Mouse (Mus musculus): ENCODE data around the gene Kcnd2.

Kcnd2 gene

DNA sequence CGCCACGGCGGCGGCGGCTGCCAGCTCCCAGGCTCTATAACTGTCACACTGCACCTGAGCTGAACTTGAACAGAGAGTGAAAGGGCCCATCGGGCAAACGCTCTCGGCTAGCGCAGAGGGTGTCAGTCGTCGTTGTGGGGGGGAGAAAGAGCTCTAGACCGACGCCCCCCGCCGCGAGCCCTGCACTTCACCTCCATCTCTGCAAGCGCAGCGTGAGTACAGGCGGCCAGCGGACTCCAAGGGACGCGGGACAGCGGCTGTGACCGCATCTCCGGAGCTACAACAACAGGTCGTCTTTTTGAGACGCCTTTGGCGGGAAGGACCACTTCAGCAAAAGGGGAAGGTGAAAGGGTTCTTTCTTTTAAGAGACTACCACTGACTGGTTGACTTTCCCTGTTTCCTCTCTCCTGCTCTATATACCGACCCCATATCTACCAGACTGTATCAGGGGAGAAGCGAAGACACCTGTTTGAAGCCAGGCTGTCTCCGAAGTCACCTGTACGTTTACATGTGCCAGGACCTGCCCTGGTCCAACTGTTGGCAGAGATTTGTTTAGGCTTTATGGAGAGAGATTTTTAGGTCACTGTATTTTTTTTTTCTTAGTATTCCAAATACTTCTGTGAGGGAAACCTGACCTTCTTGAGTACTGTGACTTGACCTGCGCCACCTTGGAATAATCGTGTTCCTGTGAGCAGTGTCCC is at the start of gene Kcnd2:
Gene Kcnd2, plus strand, starts transcription at position 13 of the 701 bp plus-strand sequence.
- DNase-seq (ENCODE audit: low spot score): peak; percentile 50

DNA sequence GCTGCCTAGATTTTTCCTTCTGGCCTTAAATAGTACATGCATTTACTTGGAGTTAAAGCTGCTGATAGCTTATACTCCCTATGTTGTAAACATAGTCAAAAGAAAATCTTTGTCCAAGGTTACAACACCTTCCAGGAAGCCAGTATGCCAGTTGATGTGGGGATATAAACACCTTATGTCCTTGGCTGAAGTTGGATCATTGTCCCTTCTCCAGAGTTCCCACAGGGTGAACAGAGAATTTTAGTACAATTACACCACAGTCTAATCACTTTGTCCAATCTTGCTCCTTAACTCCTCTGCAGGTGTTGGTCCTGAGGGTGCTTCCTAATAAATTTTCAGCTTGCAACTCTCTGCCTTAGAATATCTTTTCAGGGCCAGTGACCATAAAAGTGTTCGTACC is 48.7 kb upstream of the Kcnd2 start:
- no peak for DNase-seq (ENCODE audit: low spot score)

DNA sequence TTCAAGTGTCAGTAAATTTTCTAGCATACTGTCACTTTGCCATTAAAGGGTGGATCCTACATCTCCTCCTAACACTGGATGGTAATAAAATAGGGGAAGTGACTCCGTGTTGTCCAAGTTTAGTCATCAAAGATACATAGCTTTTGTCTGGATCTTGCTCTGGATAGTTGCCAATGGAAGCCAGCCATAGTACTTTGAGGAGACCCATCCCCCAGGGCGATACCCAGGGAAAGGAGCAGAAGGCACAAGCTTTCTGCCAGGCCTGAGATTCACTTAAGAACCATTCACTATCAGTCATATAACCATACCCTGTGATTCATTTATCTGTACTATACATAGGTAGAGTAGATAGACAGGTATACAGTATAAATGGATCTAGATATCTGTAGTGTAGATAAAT is 20.0 kb upstream of the Kcnd2 start:
- no peak for DNase-seq (ENCODE audit: low spot score)

DNA sequence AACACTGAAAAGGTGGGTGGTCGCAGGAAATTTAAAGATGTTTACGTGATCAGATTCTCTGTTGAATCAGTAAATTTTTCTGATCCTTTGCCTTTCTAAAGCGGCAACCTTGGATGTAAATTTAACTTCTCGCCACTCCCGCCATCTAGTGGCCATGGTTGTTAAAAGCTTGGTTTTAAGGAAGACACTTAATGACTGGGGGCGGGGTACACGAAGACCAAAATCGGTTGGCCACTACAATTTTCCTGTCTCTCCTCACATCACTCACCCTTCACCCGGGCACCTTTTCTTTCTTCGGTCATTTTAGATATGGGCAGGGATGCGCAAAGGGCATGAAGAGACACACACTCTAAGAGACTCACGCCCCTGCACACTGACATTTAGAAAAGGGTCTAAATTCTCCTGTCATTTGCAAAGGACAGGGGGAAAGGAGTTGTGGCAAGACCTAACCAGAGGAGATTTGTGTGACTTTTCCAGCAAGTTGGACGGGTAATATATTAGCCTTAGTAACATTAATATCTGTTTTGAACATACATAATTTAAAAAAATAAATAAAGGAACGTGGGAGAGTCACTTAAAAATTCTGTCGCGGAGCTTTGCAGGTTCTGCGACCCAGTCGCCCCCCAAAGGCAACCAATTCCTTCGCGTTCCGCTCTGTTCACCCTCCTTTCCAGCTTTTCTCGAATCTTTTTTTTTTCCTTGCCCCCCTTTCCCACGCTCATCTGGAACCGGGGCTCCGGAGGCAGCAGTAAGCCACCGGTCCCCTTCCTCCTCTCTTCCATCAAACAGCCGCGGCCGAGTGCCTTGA is 1.2 kb upstream of the Kcnd2 start:
- peak; percentile 94 for DNase-seq (ENCODE audit: low spot score)

DNA sequence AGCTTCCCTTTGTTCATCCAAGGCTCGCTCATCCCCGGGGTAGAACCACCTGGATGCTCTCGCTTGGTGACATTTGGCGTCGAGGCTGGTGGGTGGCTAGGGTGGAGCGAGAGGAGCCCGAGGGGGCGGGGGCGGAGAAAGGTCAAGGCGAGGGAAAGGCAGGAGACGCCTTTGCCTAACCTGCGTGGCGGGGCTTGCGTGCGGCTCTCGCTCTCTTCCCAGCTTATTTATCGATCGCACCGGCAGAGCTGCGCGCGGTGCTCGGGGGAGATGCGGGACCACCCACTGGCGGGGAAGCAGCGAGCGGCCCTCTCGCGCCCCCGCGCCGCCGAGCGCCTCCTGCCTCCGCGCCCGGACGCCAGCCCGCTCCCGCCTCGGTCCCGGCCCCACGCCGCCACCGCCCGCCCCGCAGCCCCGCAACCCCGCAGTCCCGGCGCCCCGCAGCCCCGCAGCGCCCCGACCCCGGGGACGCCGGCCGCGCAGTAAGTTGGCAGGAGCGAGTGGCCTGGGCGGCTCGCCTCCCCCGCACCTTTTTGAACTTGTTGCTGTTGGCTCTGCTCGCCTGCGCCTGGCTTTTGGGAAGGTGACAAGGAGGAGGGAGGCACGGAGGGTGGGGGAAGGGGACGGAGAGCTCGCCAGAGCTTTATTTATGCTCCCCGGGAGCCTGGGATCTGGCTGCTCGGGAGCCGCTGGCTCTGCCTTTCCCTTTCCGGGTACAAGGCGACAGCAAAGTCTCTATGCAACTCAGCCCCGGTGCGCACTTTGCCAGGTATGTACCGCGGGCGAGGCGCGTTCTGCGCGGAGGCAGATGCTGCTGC is 421 bp upstream of the Kcnd2 start:
- DNase-seq (ENCODE audit: low spot score): peak; percentile 59

DNA sequence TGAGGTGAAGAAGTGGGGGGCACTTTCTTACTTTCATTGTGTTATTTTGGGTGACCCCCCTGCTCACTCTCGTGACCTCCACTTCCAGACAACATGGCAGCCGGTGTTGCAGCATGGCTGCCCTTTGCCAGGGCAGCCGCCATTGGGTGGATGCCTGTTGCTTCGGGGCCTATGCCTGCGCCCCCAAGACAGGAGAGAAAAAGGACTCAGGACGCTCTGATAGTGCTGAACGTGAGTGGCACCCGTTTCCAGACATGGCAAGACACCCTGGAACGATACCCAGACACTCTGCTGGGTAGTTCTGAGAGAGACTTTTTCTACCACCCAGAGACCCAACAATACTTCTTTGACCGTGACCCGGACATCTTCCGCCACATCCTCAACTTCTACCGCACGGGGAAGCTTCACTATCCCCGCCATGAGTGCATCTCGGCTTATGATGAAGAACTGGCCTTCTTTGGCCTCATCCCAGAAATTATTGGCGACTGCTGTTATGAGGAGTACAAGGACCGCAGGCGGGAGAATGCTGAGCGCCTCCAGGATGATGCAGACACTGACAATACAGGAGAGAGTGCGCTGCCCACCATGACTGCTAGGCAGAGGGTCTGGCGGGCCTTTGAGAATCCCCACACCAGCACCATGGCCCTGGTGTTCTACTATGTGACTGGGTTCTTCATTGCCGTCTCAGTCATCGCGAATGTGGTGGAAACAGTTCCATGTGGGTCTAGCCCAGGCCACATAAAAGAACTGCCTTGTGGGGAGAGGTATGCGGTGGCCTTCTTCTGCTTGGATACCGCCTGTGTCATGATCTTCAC is 1.1 kb downstream of the Kcnd2 start:
- DNase-seq (ENCODE audit: low spot score): no peak

DNA sequence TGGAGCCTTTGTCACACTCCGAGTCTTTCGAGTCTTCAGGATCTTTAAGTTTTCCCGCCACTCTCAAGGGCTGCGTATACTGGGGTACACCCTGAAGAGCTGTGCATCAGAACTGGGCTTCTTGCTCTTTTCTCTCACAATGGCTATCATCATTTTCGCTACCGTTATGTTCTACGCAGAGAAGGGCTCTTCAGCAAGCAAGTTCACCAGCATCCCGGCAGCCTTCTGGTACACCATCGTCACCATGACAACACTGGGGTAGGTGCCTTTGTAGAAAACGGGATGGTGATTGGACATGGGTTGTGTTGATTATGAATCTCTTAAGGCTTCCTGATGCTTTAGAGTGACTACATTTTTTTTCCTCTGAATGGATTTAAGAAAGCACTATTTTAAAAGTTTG is 1.9 kb downstream of the Kcnd2 start:
- no peak for DNase-seq (ENCODE audit: low spot score)

DNA sequence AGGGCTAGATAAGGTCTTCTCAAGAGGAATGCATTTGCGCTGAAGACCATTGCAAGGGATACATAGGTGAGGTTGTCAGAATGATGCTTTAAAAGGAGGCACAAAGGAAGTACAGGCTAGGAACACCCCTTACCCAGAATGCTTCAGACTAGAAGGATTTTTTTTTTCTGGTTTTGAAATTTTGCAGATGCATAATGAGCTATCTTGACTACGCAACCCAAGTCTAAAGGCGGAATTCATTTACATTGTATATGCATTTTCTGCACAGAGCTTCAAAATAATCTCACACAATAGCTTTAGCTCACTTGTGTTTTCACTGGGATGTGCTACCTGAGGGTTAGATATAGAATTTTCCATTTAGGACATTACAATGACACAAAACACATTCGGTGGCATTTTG is 10.8 kb downstream of the Kcnd2 start:
- no peak for DNase-seq (ENCODE audit: low spot score)

DNA sequence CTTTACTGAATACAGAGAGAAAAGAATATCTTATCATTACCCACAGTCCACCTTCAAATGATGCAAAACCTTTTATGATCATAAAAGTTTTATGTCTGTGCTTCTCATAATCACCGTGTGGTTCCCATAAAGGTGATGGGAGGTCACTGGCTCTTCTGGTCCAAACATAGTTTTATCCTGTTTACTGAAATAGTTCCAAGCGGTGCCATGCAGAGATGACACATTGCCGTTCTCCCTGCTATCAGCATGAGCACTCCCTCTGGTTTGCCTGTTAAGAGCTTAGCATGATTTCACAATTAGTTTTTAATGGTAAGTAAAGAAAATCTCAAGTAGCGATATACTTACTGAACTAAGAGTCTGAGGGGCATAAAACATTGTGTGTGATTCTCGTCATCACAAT is 43.7 kb downstream of the Kcnd2 start:
- DNase-seq (ENCODE audit: low spot score): no peak

DNA sequence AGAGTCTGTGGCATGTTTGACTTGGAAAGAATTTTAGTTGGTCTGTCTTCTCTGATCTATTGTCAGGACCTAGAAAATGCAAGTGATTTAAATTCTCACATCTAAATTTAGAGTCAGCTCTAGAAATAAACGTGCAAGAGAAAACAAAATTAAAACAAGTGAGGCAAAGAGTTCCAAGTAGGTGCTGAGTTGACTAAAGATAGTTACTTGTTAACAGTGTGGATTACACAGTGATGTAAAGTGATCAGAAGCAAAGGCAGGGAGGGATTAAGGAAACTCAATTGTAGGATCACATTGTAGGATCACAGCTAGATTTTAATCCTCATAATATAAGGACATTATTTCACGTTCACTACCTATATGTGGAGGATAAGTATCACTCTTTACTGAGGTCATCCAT is 52.6 kb downstream of the Kcnd2 start:
- no peak for DNase-seq (ENCODE audit: low spot score)

DNA sequence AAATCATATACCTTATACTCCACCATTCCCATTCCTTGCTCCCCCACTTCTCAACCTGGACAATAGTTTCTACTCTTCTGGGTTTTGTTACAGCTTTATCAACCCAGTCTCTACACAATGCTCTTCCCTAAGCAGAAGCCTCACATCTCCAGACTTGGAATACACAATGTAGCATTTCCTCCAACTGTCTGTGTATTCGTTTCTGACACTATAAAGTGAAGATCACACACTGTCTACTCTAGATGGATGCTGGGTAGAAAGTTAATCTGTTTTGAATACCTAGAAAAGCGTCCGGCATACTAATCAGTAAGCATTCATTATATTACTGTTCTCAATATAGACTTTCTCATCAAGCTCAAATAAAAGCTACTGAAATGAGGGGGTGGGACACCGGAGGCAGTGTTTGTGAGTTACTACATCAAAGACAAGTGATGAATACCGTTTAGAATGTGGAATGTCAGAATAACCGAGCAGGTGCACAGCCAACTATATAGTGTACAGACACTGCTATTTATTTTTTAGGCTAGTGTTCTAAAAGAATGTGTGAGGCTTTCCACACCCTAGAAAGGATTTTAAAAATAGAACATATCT is 62.1 kb downstream of the Kcnd2 start:
- DNase-seq (ENCODE audit: low spot score): no peak

DNA sequence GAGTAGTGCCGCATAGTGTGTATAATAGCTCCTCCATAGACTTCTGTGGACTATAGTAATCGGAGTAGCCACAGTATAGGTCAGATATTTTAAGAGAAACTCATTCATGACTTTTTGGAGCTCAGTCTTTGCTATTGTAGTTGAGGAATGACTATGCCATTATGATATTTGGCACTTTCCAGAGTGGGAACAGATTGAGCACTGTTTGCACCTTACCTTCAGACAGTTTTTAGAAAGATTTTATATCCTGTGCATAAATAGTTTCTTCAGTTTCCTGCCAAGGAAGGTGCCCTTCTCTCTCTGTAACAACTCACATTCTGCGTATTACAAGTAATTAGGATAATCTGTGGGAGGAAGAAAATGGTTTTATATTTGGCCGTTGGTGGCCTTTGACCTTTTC is 89.6 kb downstream of the Kcnd2 start:
- no peak for DNase-seq (ENCODE audit: low spot score)

DNA sequence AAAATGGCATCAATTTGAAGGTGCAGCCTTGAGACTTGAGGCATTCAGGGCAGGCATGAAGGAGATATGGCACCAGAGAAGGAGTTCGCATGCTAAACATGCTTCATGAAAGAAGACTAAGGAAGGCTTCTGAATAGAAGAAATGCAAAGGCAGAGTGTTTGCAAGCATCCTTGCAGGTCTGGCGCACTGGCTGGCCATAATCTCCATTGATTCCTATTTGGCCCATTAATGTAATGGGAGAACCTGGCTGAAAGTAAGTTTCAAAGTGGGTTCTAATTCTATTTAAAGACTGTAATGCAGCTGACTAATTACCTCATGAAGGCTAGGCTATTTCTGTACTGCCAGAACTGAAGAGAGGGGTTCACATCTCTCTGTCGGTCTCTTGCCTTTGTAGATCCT is 94.9 kb downstream of the Kcnd2 start:
- no peak for DNase-seq (ENCODE audit: low spot score)

DNA sequence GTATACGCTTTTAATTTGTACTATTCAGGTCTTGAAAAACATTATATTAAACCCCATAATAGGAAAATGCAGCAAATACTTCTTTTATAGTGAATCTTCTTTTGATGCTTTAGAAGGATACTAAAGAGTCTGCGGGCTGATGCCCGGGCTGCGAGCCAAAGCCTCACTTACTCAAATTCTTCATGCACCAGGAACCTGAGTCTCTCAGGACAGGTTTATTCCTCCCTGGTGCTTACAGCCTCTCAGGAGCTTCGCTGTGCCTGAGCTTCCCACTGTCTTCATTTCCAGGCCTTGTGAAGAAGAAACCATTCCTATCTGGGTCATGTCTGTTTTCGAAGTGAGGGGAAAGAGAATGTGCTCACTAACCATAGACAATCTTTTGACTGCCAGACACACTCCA is 106.1 kb downstream of the Kcnd2 start:
- DNase-seq (ENCODE audit: low spot score): no peak

DNA sequence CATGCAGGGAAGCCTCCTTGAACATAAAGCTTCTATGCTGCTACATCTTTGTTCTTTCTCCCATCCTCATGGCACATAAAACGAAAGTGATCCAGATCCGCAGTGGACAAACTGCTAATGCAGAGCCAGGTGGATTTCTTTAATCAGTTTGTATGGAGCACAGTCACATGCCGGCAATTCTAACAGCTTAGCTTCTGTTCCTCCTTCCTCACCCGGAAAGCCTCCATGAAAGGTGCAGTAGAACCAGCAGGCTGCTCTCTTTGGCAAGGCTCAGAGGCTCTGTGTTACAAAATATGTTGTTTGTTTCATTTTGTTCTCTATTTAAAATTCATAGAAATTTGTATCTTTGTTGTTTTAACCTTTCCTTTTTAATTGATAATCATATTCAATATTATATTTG is 106.9 kb downstream of the Kcnd2 start:
- DNase-seq (ENCODE audit: low spot score): no peak

DNA sequence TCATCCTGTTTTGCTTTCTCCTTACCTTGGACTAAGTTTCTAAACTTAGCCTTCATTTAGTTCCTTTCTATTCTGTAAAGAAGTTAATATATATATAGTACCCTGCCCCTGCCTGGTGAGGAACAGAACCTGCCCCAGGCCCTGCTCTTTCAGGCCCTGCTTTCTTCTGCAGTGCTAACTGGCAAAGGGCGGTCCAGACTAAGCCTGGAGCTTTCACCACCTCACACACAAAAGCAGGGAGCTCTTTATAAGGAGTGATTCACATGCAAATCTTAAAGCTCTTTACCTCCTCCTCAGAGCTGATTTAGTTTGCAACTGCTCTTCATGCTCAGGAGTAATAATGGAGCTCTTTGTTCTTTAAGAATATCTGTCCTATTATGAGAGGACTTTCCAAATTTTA is 109.9 kb downstream of the Kcnd2 start:
- DNase-seq (ENCODE audit: low spot score): peak; percentile 65

DNA sequence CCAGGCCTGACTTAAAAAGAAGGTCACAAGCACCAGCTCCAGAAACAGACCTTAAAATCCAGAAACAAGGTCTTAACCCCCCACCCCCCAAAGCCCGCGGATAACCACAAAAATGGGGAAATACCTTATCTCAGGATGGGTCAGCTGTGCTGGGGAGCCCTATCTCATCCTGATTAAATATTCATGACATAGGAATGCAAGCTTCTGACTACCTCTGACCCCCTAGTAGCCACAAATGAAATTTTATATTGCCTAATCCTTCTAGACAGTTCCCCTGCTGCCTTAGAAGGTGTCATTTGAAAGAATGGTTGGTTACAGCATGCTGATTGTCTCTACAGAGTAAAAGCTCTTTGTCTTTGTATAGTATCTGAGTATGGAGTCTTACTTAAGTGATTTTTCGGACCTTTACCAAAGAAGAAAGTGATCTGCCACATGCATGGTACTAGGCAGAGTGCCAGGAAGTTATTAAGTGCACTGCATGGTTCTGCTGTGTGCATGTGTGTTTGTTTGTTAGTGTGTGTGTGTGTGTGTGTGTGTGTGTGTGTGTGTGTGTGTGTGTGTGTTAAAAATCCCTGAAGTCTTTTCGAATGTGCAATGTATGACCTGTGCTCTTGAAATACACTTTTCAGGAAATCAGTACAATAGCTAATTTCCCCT is 111.9 kb downstream of the Kcnd2 start:
- no peak for DNase-seq (ENCODE audit: low spot score)

DNA sequence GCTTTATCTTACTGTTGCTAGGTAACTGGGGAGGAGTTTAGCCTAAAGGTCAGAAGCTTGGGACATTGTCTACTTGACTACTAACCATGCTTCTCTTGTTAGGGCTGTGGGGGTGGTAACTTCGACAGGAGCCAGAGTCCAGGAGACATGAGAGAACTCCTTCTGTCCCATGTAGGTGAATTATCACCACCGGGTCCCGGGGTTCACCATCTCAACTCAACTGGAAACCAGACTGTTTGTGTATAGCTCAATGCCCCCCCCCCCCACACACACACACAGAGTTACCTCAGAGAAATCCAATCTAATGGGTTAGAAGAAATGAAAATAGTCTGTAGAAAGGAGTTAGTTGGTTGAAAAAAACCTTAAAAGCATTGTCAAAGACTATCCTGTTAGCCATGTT is 170.0 kb downstream of the Kcnd2 start:
- peak; percentile 2 for DNase-seq (ENCODE audit: low spot score)

DNA sequence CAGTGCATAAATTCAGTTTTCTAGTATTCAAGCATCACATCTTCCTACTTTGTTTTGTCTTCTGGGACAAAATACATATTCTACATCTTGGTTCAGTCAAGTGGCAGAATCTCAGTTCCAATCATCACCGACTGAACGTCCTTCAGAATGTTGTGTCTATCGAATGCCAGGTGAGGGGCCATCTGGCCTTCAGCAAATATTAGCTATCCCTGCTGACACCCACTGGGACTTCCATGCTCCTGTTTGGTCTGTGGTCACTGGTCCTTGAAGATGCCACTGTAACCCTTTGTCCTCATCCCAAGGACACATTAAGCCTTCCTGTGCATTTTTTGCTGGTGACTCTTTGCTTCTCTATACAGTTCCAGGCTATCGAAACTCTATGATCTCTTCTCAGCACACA is 176.5 kb downstream of the Kcnd2 start:
- no peak for DNase-seq (ENCODE audit: low spot score)

DNA sequence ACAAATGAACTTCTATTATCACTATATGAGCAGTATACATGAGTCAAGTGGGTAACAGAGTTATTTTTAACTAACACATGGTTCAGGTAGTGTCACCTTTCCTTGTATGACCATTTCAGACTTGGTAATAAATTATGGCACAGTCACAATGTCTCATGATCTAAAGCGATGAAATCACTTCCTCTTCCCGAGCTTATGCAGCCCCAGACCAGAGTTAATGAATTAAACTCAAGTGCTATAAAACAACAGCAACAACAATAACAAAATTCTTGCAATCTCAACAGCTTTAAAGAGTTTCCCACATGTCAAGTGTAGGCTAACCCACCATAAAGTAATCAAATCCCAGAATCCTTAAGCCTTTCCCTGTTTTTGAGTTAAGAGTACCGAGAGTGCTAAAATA is 198.4 kb downstream of the Kcnd2 start:
- no peak for DNase-seq (ENCODE audit: low spot score)

DNA sequence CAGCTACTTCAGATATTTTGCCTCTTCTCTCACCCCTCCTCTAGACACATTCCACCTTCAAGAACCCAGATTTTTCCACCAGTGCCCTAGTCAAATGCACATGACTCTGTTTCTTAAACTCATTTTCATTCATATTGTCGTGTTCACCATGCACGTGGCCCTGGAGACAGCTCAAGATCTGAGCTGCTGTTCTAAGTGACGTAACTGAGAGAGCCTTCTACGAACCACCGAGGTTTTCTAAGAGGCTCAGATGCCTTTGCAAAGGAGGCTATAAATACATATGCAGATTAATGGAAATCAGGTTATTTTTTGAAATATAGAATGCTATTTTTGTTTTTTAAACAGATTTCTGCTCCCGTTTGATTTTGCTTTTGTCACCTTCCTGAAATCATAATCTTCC is 202.9 kb downstream of the Kcnd2 start:
- no peak for DNase-seq (ENCODE audit: low spot score)
